Mouse (Mus musculus) NIH3T3 (cell line): ENCODE results near the gene Gm1043.

Source experiments
- DNase-seq: peaks from one replicate; pipeline ENCODE4 v3.0.0-alpha.2; 2012; ENCODE audit warnings: low read depth

The Gm1043 gene

GRCm38 (mm10) chr5:37243169-37243886 lies 158.2 kb downstream of the Gm1043 start:
- DNase-seq = peak; percentile 82

GRCm38 (mm10) chr5:37244161-37244560 lies 159.0 kb downstream of the Gm1043 start:
- no peak for DNase-seq

DNA sequence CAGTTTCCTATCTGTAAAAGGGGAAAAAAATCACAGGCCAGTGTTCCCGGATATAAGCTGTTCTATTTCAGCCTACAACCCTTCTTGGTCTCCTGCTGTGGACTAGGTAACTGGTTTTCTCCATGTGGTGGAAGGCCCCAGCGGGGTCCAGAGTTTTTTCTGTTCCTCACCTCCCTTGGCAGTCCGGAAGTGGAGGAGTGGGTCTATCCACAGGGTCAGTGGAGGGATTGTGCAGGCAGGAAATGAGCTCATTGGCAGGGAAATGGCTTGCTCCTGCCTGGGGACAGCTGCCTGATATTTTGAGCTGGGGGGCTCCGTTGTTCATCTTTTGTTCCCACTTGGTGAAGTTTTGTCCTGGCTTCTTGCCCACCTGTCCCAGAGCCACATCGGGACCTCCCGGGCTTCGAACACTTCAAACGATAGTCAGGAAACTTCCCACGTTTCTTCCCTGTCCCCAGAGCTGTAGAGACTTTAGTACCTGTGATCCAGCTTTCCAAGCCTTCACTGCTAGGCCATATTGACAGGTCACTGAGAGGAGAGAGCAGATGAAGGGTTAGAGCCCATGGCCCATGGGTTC lies 159.6 kb downstream of the Gm1043 start:
- no peak for DNase-seq

DNA sequence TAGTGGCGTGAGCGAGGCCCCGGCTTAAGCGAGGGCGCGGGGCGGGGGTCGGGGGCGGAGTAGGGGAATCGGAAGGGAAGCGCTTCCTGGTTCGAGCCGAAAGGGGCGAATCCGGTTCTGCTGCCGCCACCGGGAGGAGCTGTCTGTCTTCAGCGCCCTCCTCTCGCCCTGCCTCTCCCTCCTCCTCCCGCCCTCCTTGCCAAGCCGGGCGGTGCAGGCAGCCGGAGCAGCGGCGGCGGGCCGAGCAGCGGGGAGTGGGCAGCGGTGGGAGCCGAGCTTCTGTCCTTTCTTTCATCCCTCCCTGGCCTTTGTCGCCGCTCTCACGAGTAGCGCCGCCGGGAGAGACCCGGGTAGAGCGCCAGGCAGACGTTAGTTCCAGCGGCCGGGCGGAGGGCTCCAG lies 160.5 kb downstream of the Gm1043 start:
- DNase-seq = no peak

DNA sequence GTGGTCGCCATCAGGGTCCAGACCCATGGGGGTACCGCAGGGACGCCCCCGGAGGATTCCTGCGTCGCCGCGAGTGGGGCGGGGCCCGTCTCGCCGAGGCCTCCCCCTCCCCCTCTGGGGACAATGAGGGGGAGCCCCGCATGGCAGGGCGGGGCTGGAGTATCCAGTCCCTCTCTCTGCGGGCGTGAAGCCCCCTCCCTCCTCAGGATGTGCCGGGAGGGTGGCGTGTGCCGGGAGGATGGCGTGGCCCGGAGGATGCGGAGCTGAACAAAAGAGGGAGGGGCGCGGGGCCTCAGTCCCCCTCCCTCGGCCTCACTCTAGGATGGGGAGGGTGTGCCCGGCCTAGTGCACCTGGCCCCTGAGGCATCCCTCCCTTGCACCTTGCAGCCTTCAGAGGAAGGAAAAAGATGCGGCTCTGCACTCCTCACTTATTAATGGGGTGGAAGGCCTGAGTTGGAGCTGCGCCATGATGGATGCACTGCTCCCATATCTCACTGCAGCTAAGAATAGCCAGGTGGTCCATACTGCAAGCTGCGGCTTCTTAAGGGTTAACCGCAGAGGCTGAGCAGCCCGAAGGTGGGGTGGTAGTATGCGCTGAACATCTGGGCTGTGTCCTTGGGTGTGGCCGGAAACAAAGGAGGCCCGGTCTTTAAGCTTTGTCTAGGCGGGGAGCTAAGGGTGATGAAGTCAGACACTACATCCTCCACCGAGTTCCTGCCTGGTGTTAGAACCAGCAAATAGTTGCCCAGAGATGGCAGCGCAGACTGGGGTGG lies 161.2 kb downstream of the Gm1043 start:
- no peak for DNase-seq

DNA sequence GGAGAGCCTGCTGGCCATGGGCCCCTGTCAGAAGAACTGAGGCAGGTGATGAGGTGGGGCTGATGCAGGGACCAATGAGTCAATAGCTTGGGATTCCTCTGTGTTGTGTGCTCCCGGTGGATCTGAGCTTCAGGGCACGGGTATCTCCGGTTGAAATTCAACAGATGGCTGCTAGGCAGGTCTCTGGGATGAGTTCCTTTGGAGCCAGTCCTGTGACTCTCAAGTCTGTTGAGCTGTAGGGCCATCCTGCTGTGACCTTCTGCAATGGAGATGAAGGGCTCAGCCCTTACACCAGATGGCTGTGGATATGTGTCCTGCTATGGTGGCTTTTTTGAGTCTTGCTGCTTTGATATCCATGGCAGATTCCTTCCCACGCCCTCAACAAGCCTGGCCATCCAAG lies 162.3 kb downstream of the Gm1043 start:
- no peak for DNase-seq

DNA sequence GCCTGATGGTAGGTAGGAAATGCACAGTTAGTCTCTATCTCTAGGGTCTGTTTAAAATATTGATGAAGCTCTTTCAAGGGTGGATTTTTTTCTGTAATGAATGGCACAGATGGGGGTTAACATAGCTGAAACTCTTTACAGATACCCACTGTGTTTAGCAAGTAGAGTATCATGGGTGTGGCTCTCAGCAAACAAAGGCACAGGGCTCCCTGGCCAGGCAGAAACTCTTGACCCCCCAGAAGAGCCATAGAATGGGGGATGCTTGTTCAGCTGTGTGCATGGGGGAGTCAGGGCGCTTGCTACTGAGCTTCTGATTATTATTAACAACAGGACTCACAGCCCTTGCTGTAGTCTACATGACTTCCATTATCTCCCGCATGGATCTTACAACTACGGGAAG lies 163.7 kb downstream of the Gm1043 start:
- DNase-seq = no peak

DNA sequence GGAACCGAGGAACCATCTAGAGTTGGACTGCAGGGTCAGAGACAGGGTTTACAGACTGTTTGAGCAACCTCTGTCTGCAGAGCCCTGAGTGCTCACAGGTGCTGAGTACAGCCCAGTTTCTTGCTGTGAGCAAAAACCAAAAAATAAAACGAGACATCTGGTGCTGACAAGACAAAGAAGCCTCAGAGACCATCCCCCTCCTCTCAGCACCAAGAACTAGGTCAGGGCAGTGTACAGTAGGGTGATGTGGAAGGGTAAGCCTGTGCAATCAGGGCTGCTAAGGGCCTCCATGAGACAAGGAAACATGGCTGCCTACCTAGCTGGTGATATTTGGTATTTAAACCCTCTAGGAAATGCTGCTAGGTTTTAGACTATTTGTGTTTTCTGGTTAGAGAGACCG lies 166.4 kb downstream of the Gm1043 start:
- DNase-seq = no peak

DNA sequence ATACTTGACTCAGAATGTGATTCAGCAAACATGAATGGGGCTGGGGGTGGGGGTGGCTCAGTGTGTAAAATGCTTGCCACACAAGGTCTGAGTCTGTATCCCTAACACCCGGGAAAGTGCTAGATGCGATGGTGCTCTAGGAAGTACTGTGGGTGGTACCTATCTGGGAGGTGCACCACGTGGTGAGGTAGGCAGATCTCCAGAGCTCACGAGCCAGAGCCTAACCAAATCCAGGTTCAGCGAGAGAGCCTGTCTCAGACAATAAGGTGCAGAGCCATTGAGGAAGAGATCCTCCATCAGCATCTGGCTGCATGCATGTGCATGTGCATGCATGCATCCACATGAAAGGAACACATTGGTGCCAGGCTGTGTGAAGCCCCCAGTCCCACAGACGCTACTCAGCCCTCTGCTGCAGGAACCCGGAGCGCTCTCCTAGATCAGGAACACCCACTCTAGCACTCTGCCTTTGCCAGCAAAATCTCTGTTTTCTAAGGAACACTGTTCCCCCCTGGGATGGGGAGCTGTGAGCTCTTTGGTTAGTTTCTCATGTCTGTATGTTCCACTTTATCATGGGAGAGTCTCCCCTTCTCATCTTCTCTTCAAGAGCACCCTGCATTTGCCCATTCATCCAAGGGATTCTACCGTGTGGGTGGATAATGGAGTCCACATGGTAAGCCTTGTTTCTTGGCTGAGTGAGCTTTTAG lies 167.1 kb downstream of the Gm1043 start:
- peak; percentile 35 for DNase-seq

GRCm38 (mm10) chr5:37254523-37254922 lies 169.4 kb downstream of the Gm1043 start:
- DNase-seq = no peak

DNA sequence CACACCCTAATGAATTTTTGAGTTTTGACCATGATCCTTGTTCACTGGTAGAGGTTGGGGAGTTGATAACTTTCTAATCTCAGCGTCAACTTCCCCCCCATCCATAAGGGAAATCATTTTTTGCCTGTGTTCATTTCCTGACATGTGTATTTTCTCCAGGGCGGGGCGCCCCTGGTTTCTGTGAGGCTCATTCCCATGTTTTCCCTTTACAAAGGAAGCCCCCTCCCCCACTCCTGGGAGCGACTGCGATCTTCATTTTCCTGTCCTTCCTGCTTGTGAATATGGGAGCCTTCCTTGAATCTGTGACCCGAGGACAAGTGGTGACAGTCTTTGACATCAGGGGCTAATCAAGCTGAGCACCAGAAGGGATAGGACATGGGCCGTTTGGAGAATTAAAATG lies 171.7 kb downstream of the Gm1043 start:
- DNase-seq = no peak

- peak; percentile 70 for DNase-seq
Observed at GRCm38 (mm10) chr5:37257243-37257642, 172.1 kb downstream of the Gm1043 start.

DNA sequence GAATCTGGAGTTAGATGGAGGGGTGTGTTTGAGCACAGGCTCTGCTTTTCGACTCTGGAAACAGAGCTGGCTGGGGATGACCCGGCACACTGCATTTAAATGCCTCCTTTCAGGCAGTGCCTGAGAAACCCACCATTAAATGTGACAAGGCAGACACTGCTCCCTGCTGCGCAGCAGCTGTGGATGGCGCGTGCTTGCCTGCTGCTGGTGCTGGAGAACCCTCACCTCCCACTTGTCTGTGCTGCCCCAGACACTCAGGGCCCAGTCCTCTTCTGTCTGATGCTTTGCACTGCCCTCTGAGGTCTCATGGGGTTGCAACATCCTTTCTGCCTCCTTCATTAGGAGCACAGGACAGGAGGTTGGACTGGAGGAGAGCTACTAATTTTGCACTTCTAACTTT lies 176.6 kb downstream of the Gm1043 start:
- no peak for DNase-seq

- DNase-seq = peak; percentile 50
Observed at GRCm38 (mm10) chr5:37263816-37264215, 178.6 kb downstream of the Gm1043 start.
